Mouse (Mus musculus) G1E (cell line): ENCODE results near the gene Mylk. TPM values are rescaled to one million over a fixed set of nuclear protein-coding genes. Genes with fewer than 3 reads are reported as not detected.

Source experiments
- ATAC-seq: 2 replicates; pipeline ENCODE4 v1.8.0; 2016; ENCODE audit warnings: mild to moderate bottlenecking; ENCODE audit not compliant: insufficient number of reproducible peaks, poor library complexity, low FRiP score, severe bottlenecking; ENCODE audit errors: extremely low read depth
- DNase-seq: peaks from one replicate; pipeline ENCODE4 v3.0.0; 2012; ENCODE audit warnings: low spot score
- H3K27me3 ChIP-seq: 2 replicates; pipeline ENCODE4 v1.6.1; 2012; ENCODE audit warnings: mild to moderate bottlenecking, low read length, inconsistent platforms; ENCODE audit not compliant: insufficient read depth
- H3K36me3 ChIP-seq: replicated peaks from 2 replicates; pipeline ENCODE3; 2012; ENCODE audit warnings: mild to moderate bottlenecking, inconsistent platforms
- H3K4me1 ChIP-seq: 2 replicates; pipeline ENCODE4 v1.6.1; 2012; ENCODE audit warnings: low read depth, low read length, inconsistent platforms, mixed read lengths; ENCODE audit not compliant: insufficient read depth
- H3K4me3 ChIP-seq: 2 replicates; pipeline ENCODE4 v1.5.1; 2012; ENCODE audit warnings: low read depth, mild to moderate bottlenecking, inconsistent platforms, low read length, moderate library complexity, mixed read lengths
- H3K9me3 ChIP-seq: replicated peaks from 2 replicates; pipeline ENCODE4 v1.6.1; 2012; ENCODE audit warnings: inconsistent platforms
- CTCF ChIP-seq: IDR thresholded peaks from 2 replicates; pipeline ENCODE4 v1.5.1; 2012; ENCODE audit warnings: low read depth, low read length, inconsistent platforms, mixed read lengths
- GATA1 ChIP-seq: IDR thresholded peaks from 2 replicates; pipeline ENCODE4 v1.6.1; 2012; ENCODE audit warnings: borderline replicate concordance, low read length, inconsistent platforms, mixed read lengths
- GATA2 ChIP-seq: IDR thresholded peaks from 2 replicates; pipeline ENCODE4 v1.6.1; 2012; ENCODE audit warnings: low read depth, low read length, inconsistent platforms, borderline replicate concordance
- POLR2AphosphoS5 ChIP-seq: IDR thresholded peaks from 2 replicates; pipeline ENCODE4 v1.6.1; 2012; ENCODE audit warnings: low read depth, low read length, inconsistent platforms; ENCODE audit not compliant: insufficient replicate concordance
- TAL1 ChIP-seq: conservative IDR thresholded peaks from 2 replicates; pipeline ENCODE4 v1.6.1; 2012; ENCODE audit warnings: low read depth, low read length, inconsistent platforms, mixed read lengths
- polyA plus RNA-seq: library from polyadenylated mRNA; stranded (reverse); fragments of >175 nt; gene quantifications from 2 replicates; pipeline ENCODE4 v1.2.3, GENCODE M21; 2012
- total RNA-seq, 2 experiments: library from RNA; stranded (forward) in 1 of 2; stranded (reverse) in 1 of 2; fragments of 200-1000 nt in 1 of 2; fragments of >200 nt in 1 of 2; fragmentation: Nextera tagmentation in 1 of 2; gene quantifications; 2 replicates each; pipeline ENCODE4 v1.2.3; 2014 to 2017

Gene Mylk
- total and polyA plus RNA-seq, 3 experiments: 0.05 TPM; not detected in 2

DNA sequence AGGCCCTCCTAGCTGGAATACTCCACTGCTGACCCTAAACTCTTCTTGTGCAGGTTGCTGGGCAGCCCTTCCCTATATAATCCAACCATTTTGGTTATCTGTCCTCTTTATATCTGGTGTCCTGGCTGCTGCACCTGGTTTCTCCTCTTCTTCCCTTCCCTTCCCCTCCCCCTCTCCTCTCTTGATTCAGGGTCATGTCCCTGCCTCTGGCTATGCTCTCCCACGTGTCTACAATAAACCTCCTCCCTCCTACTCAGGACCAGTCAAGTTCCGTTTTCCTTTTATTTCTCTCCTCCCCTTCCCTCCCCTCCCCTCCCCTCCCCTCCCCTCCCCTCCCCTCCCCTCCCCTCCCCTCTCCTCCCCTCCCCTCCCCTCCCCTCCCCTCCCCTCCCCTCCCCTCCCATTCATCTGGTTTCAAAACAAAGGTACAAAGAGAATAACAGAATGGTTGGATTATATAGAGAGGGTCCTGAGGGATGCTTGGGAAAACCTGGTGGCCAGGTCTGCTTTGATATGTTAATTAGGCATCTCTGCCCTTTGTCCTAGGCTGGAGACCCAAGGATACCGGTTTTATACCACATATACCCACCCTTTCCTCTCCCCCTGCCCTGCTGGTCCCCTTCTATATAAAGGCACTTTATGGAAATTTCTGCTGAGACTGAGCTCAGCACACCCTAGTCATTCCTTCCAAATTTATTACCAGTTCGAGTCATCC is 293.5 kb downstream of the Mylk start:
- ATAC-seq: peak; percentile 22; the same call in 1 of the 2 replicates
- peaks cover 26% of the 10 kb centered on the region for H3K4me1 ChIP-seq
- H3K4me3 ChIP-seq: no peak overlapping the region
- DNase-seq: no peak
- H3K9me3 ChIP-seq: no peaks in the 10 kb centered on the region
- peaks cover 87% of the 10 kb centered on the region for H3K36me3 ChIP-seq
- TF ChIP-seq TAL1: no peak
- TF ChIP-seq GATA1: no peak
- TF ChIP-seq GATA2: no peak
- TF ChIP-seq CTCF: no peak
- TF ChIP-seq POLR2AphosphoS5: no peak
- no peaks in the 10 kb centered on the region for H3K27me3 ChIP-seq

GRCm38 (mm10) chr16:35040154-35040553 is 295.1 kb downstream of the Mylk start:
- Histone ChIP-seq H3K9me3 (no peaks in the 10 kb centered on the region), H3K4me3 (no peak overlapping the region), H3K27me3 (no peaks in the 10 kb centered on the region), H3K36me3 (peaks cover 84% of the 10 kb centered on the region), H3K4me1 (peaks cover 26% of the 10 kb centered on the region)
- ATAC-seq: no peak
- DNase-seq: no peak
- TF ChIP-seq POLR2AphosphoS5 (no peak), TAL1 (no peak)

- Histone ChIP-seq H3K36me3 (peaks cover 82% of the 10 kb centered on the region), H3K27me3 (no peaks in the 10 kb centered on the region)
These were observed 296.0 kb downstream of the Mylk start for GRCm38 (mm10) chr16:35041001-35041400.

DNA sequence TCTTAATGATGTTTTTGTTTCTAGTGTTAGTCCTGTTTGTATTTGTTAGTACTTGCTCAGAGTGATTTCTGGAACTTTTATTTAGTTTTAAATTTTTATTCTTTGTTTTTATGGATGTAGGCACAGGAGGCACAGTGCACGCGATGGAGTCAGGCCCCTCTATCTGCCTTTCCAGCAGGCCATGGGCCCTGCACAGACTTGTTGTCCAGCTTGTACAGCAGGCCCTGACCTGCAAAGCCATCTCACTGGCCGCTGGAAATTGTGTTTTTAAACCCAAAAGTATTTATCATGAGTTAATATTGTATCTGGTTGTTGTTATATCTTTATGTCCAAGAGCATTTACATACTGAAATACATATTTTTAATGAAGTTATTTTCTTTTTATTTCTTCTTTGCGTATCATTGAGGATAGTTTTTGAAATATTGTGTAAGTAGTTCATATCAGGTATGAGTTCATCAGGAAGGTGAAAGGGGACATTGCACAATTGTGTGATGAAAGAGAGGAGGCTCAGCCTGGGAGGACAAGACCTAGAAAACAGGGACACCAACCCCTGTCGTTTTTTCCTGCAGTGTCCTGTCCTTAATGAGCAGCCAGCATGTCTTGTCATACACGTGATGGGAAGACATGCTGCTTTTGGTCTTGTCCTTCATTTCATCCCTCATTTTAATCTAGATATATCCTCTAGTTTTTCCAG is 301.2 kb downstream of the Mylk start:
- H3K4me3 ChIP-seq: no peak overlapping the region
- H3K4me1 ChIP-seq: peaks cover 18% of the 10 kb centered on the region
- no peak for TF ChIP-seq TAL1
- no peak for TF ChIP-seq CTCF
- TF ChIP-seq GATA2: no peak
- no peak for TF ChIP-seq POLR2AphosphoS5
- no peak for TF ChIP-seq GATA1
- H3K27me3 ChIP-seq: no peaks in the 10 kb centered on the region
- H3K36me3 ChIP-seq: peaks cover 86% of the 10 kb centered on the region
- no peak for ATAC-seq
- no peak for DNase-seq
- no peaks in the 10 kb centered on the region for H3K9me3 ChIP-seq

More at GRCm38 (mm10) chr16:35041001-35041400, 296.0 kb downstream of the Mylk start:
- TF ChIP-seq GATA1: no peak
- TF ChIP-seq GATA2: no peak
- TF ChIP-seq TAL1: no peak
- TF ChIP-seq CTCF: no peak
- no peak for TF ChIP-seq POLR2AphosphoS5
- Histone ChIP-seq H3K9me3 (no peaks in the 10 kb centered on the region), H3K4me3 (no peak overlapping the region), H3K4me1 (peaks cover 20% of the 10 kb centered on the region)
- no peak for DNase-seq
- ATAC-seq: no peak

- peaks cover 87% of the 10 kb centered on the region for H3K36me3 ChIP-seq
- peaks cover 22% of the 10 kb centered on the region for H3K4me1 ChIP-seq
- TF ChIP-seq GATA1: no peak
- no peaks in the 10 kb centered on the region for H3K27me3 ChIP-seq
- ATAC-seq (no peak), DNase-seq (no peak)
- no peak overlapping the region for H3K4me3 ChIP-seq
- no peaks in the 10 kb centered on the region for H3K9me3 ChIP-seq
These were observed 302.4 kb downstream of the Mylk start for GRCm38 (mm10) chr16:35047272-35047969.

DNA sequence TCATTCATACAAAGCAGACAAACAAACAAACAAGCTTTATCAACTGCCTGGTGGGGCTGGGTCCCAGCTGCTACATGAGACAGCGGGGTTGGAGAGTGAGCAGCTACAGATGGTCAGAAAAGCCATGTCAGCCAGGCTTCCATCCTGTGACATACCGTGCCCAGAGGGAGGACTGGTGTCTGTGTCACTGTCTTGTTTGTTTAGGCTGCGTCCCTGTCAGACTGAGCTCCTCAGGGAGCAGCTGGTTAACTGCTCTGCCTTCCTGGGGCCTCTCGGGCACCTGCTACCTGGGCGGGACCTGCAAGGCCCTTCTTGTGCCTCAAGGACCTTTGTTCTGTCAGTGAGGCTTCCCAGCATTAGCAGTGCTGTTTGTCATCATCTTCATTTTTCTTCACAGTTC is 306.1 kb downstream of the Mylk start:
- no peak overlapping the region for H3K4me3 ChIP-seq
- no peaks in the 10 kb centered on the region for H3K27me3 ChIP-seq
- DNase-seq (no peak), ATAC-seq (no peak)
- TF ChIP-seq GATA2 (no peak), POLR2AphosphoS5 (no peak), GATA1 (no peak), TAL1 (no peak), CTCF (no peak)
- no peaks in the 10 kb centered on the region for H3K9me3 ChIP-seq
- peaks cover 53% of the 10 kb centered on the region for H3K4me1 ChIP-seq
- peaks cover 84% of the 10 kb centered on the region for H3K36me3 ChIP-seq

Other genes starting within 250 kb of the Mylk start
- 1.8 and 4.8 TPM in 2 replicates for gene Kalrn, start 171.7 kb upstream of the Mylk start, total RNA-seq (2014; fragmentation: Nextera tagmentation)
- gene Kalrn, start 171.7 kb upstream of the Mylk start, total RNA-seq (2017): 1.9 and 2.8 TPM in 2 replicates
- 0.88 and 1.1 TPM in 2 replicates for gene Kalrn, start 171.7 kb upstream of the Mylk start, polyA plus RNA-seq
- gene Ropn1, start 95.3 kb upstream of the Mylk start, total RNA-seq (2014; fragmentation: Nextera tagmentation): not detected in 2 replicates
- gene Ropn1, start 95.3 kb upstream of the Mylk start, total RNA-seq (2017): not detected in 2 replicates
- gene Ropn1, start 95.3 kb upstream of the Mylk start, polyA plus RNA-seq: not detected in 2 replicates
- gene Ccdc14, start 54.6 kb upstream of the Mylk start, total RNA-seq (2014; fragmentation: Nextera tagmentation): 25.6 and 30.1 TPM in 2 replicates
- 26.7 and 27.4 TPM in 2 replicates for gene Ccdc14, start 54.6 kb upstream of the Mylk start, total RNA-seq (2017)
- gene Ccdc14, start 54.6 kb upstream of the Mylk start, polyA plus RNA-seq: 0.89 and 1.3 TPM in 2 replicates